9 mouse cellular contexts compared by ENCODE assay signal in genomic region chr11:24083423-24083822, GRCm38 (mm10). TPM values are rescaled to one million over a fixed set of nuclear protein-coding genes. Genes with fewer than 3 reads are reported as not detected.
DNase-seq lines count a peak whose midpoint lies in the region; ATAC-seq and TF ChIP-seq lines count a peak whose summit lies in the region.
"Had no signal": no experiment of that assay in that cellular context is flagged by ENCODE, and none has a peak within 500 bp of the region (broad histone marks: within the 10 kb centered on the region; RNA-seq: fewer than 3 reads in every experiment).

No protein-coding gene starts in this region.

- DNase-seq in lung, embryonic 14.5 days = no peak
- DNase-seq in lung, postnatal 36 days = no peak
- DNase-seq in limb, embryonic 14.5 days (ENCODE audit: low spot score) = no peak
- no peak for DNase-seq in spleen, postnatal 4 days (ENCODE audit: low spot score in 2 of 2)
- no peak for DNase-seq in left cerebral cortex, postnatal 4 days
- no peak for DNase-seq in thymus, adult 2 months
- DNase-seq: thymus, postnatal 14 days had no signal

- no peak for TF ChIP-seq CTCF in lung, embryonic 14.5 days (IDR thresholded peaks at IDR 0.05; ENCODE audit: low read depth)
- no peak for TF ChIP-seq CTCF in olfactory bulb, adult 2 months (IDR thresholded peaks at IDR 0.05; ENCODE audit: insufficient read depth, low read depth, low read length)
- no peak for TF ChIP-seq CTCF in thymus, adult 2 months (IDR thresholded peaks at IDR 0.05; ENCODE audit: borderline replicate concordance, control insufficient read depth, extremely low read depth, insufficient read depth, low read length, poor library complexity)

- WGBS in lung, embryonic 14.5 days = 53% methylated on average over 7 of the region's 7 CpGs
- 28% methylated on average over 7 of the region's 7 CpGs for WGBS in forebrain, embryonic 13.5 days
- 39% methylated on average over 7 of the region's 7 CpGs for WGBS in limb, embryonic 14.5 days
- WGBS in olfactory bulb, adult 2 months = 32% methylated on average over 7 of the region's 7 CpGs
- WGBS in thymus, adult 2 months = 37% methylated on average over 7 of the region's 7 CpGs

- H3K4me1 ChIP-seq in lung, embryonic 14.5 days (ENCODE audit: insufficient read depth) = 0 out of 2 replicates have a peak, but pooled peaks cover 6% of the 10 kb centered on the region
- H3K4me1 ChIP-seq in forebrain, embryonic 13.5 days = peaks cover 56% of the 10 kb centered on the region
- H3K4me1 ChIP-seq in limb, embryonic 14.5 days (ENCODE audit: control insufficient read depth, insufficient read depth, low read length) = peaks cover 19% of the 10 kb centered on the region; the same call in 1 of the 2 replicates
- 0 out of 2 replicates have a peak, but pooled peaks cover 7% of the 10 kb centered on the region for H3K4me1 ChIP-seq in olfactory bulb, adult 2 months (ENCODE audit: control insufficient read depth, insufficient read depth, low read length)
- peaks cover 21% of the 10 kb centered on the region for H3K4me1 ChIP-seq in thymus, adult 2 months (replicated peaks; ENCODE audit: control insufficient read depth, insufficient read depth, low read length)

- peaks cover 28% of the 10 kb centered on the region for H3K36me3 ChIP-seq in lung, embryonic 14.5 days (ENCODE audit: insufficient read depth)
- peaks cover 33% of the 10 kb centered on the region for H3K36me3 ChIP-seq in forebrain, embryonic 13.5 days (ENCODE audit: poor library complexity, severe bottlenecking)
- peaks cover 35% of the 10 kb centered on the region for H3K36me3 ChIP-seq in limb, embryonic 14.5 days (ENCODE audit: control insufficient read depth, insufficient read depth, low read length)
- H3K36me3 ChIP-seq in thymus, adult 2 months (ENCODE audit: control insufficient read depth, insufficient read depth, low read length) = no peaks in the 10 kb centered on the region

- TF ChIP-seq POLR2A in limb, embryonic 14.5 days (IDR thresholded peaks at IDR 0.05; ENCODE audit: borderline replicate concordance, extremely low read depth, insufficient read depth, insufficient read length) = no peak
- no peak for TF ChIP-seq POLR2A in olfactory bulb, adult 2 months (IDR thresholded peaks at IDR 0.05; ENCODE audit: insufficient read depth, low read depth, low read length)
- TF ChIP-seq POLR2A in thymus, adult 2 months (IDR thresholded peaks at IDR 0.05; ENCODE audit: control insufficient read depth, extremely low read depth, insufficient read depth, low read length, poor library complexity) = no peak

- ATAC-seq in lung, embryonic 14.5 days (ENCODE audit: insufficient read depth) = no peak
- no peak for ATAC-seq in forebrain, embryonic 13.5 days
- no peak for ATAC-seq in limb, embryonic 14.5 days (ENCODE audit: low FRiP score, low read depth)

- H3K27me3 ChIP-seq in lung, embryonic 14.5 days (ENCODE audit: insufficient read depth, low read length) = no peaks in the 10 kb centered on the region
- H3K27me3 ChIP-seq in forebrain, embryonic 13.5 days = no peaks in the 10 kb centered on the region
- H3K27me3 ChIP-seq in limb, embryonic 14.5 days (ENCODE audit: control insufficient read depth, insufficient read depth, low read length) = no peaks in the 10 kb centered on the region
- H3K27me3 ChIP-seq in thymus, adult 2 months (ENCODE audit: control insufficient read depth, insufficient read depth, low read length) = peaks cover 19% of the 10 kb centered on the region; the same call in 1 of the 2 replicates

- H3K4me2 ChIP-seq in lung, embryonic 14.5 days = peak overlapping the region; percentile 37; the same call in 1 of the 2 replicates
- H3K4me2 ChIP-seq in forebrain, embryonic 13.5 days = peak overlapping the region; percentile 95
- peak overlapping the region; percentile 95 for H3K4me2 ChIP-seq in limb, embryonic 14.5 days (replicated peaks; ENCODE audit: low read depth, low read length, severe bottlenecking)

- H3K9me3 ChIP-seq in lung, embryonic 14.5 days (ENCODE audit: low read depth, low read length) = no peaks in the 10 kb centered on the region
- H3K9me3 ChIP-seq in forebrain, embryonic 13.5 days (replicated peaks) = no peaks in the 10 kb centered on the region
- H3K9me3 ChIP-seq in limb, embryonic 14.5 days (ENCODE audit: control insufficient read depth, low read length) = no peaks in the 10 kb centered on the region

- H3K9ac ChIP-seq in lung, embryonic 14.5 days = no peak overlapping the region
- H3K9ac ChIP-seq in forebrain, embryonic 13.5 days = peak overlapping the region; percentile 96
- H3K9ac ChIP-seq in limb, embryonic 14.5 days (ENCODE audit: low read depth, low read length, severe bottlenecking) = peak overlapping the region; percentile 51

- H3K27ac ChIP-seq in lung, embryonic 14.5 days (ENCODE audit: low read depth) = no peak overlapping the region
- peak overlapping the region; percentile 100 for H3K27ac ChIP-seq in forebrain, embryonic 13.5 days
- H3K27ac ChIP-seq in limb, embryonic 14.5 days (replicated peaks; ENCODE audit: low read depth, low read length) = 0 out of 2 replicates have a peak overlapping the region, but pooled peaks have one; percentile 3
- peak overlapping the region; percentile 95 for H3K27ac ChIP-seq in olfactory bulb, adult 2 months (ENCODE audit: insufficient read depth, low read depth, low read length)
- H3K27ac ChIP-seq in thymus, adult 2 months (ENCODE audit: control insufficient read depth, insufficient read depth, low read length) = no peak overlapping the region

- no peak overlapping the region; the same call in 1 of the 2 replicates for H3K4me3 ChIP-seq in lung, embryonic 14.5 days (ENCODE audit: low read depth, low read length)
- peak overlapping the region; percentile 65 for H3K4me3 ChIP-seq in forebrain, embryonic 13.5 days
- peak overlapping the region; percentile 27 for H3K4me3 ChIP-seq in limb, embryonic 14.5 days (replicated peaks; ENCODE audit: low read length)
- H3K4me3 ChIP-seq in olfactory bulb, adult 2 months (ENCODE audit: insufficient read depth, low read depth, low read length) = peak overlapping the region; percentile 10; the same call in 1 of the 2 replicates
- no peak overlapping the region for H3K4me3 ChIP-seq in thymus, adult 2 months (ENCODE audit: control insufficient read depth, insufficient read depth, low read length)

- intact Hi-C loops in left cerebral cortex, postnatal 4 days (cut with DNase I) = no loop called here

RNA-seq across cellular contexts. Expression of gene Bcl11a, which starts 5.6 kb away (rescaled TPM):
- polyA plus RNA-seq in lung, embryonic 14.5 days (2014; fragmentation: Nextera tagmentation; extraction: Ambion mirVana) = 18.6 and 21.1 TPM in 2 replicates
- 159 and 161 TPM in 2 replicates for polyA plus RNA-seq in forebrain, embryonic 13.5 days (2015; fragmentation: Nextera tagmentation; extraction: Ambion mirVana)
- polyA plus RNA-seq in limb, embryonic 14.5 days (2012; rRNA removed) = 33.8 and 38.2 TPM in 2 replicates
- polyA plus RNA-seq in limb, embryonic 14.5 days (2014; fragmentation: Nextera tagmentation; extraction: Ambion mirVana) = 61.7 and 74.9 TPM in 2 replicates
- polyA plus RNA-seq in olfactory bulb, adult 2 months (2012; ENCODE audit: insufficient read depth, insufficient read length, low replicate concordance, missing spikeins) = 89.4 TPM in 1 of 2 replicates, not detected in the other
- 100 to 1,000 TPM; 209 to 220 TPM for total RNA-seq in left cerebral cortex, postnatal 4 days (2021)
- polyA plus RNA-seq in thymus, adult 2 months (2012; rRNA removed) = 2.7 and 2.8 TPM in 2 replicates

RNA-seq across cellular contexts. Expression of gene A830031A19Rik, which starts 8.6 kb away (rescaled TPM):
- not detected in 2 replicates for polyA plus RNA-seq in lung, embryonic 14.5 days (2014; fragmentation: Nextera tagmentation; extraction: Ambion mirVana)
- not detected in 2 replicates for polyA plus RNA-seq in forebrain, embryonic 13.5 days (2015; fragmentation: Nextera tagmentation; extraction: Ambion mirVana)
- polyA plus RNA-seq in limb, embryonic 14.5 days (2012; rRNA removed) = 0.19 TPM in 1 of 2 replicates, not detected in the other
- not detected in 2 replicates for polyA plus RNA-seq in limb, embryonic 14.5 days (2014; fragmentation: Nextera tagmentation; extraction: Ambion mirVana)
- polyA plus RNA-seq in olfactory bulb, adult 2 months (2012; ENCODE audit: insufficient read depth, insufficient read length, low replicate concordance, missing spikeins) = not detected in 2 replicates
- under 1 TPM; 0.66 to 0.90 TPM for total RNA-seq in left cerebral cortex, postnatal 4 days (2021)
- not detected in 2 replicates for polyA plus RNA-seq in thymus, adult 2 months (2012; rRNA removed)

Comparison
In these comparisons a context has a peak if more than half of its experiments do, and no peak if none do; other contexts are left out.
1. H3K27ac ChIP-seq: peak in forebrain, embryonic 13.5 days (single experiment), limb, embryonic 14.5 days (single experiment) and olfactory bulb, adult 2 months (single experiment); none in lung, embryonic 14.5 days (single experiment) and thymus, adult 2 months (single experiment).
2. H3K4me2 ChIP-seq: peak in every context shown above with its lines; median percentile 95 in forebrain, embryonic 13.5 days; 95 in limb, embryonic 14.5 days; 37 in lung, embryonic 14.5 days.
3. H3K4me3 ChIP-seq: peak in forebrain, embryonic 13.5 days (single experiment), limb, embryonic 14.5 days (single experiment) and olfactory bulb, adult 2 months (single experiment); none in lung, embryonic 14.5 days (single experiment) and thymus, adult 2 months (single experiment).